ENCODE assay signal across 8 mouse cellular contexts in the genomic region with DNA sequence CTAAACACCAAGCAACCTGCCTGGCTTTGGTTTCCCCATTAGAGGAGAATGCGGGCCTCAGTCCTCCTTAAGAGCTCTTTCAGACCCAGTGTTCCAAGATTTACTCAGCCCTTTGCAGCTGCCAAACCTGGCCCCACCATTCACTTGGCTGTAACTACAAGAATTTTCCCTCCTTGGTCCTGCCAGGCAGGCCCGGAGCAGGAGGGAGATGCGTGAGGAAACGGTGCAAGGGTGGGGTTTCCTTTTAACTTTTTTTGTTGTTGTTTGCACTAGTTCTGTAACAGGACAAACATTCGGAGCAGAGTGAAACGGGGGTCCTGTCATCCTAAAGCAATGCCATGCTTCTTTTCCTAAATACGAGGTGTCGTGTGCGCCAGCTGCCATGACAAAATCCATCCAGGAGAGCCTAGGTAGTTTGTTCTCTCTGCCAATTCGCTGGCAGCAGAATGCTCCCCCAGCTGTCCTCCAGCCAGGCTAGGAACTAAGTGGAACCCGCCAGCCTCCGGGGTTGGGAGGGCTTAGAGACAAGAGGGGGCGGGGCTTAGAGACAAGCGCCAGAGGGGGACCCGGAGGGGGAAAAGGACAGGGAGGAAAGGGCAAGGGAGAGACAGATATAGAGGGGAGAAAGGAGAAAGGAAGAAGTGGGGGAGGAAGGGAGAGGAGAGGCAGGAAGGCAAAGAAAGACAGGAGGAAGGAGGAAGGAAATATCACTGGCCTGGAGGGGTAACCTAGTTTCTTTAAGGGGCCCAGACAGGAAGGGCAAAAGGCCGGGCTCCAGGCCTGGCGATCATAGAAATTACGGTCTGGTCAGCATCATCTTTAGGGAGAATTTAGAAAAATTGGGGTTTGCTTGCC. TPM values are rescaled to one million over a fixed set of nuclear protein-coding genes. Genes with fewer than 3 reads are reported as not detected.
DNase-seq lines count a peak whose midpoint lies in the region; ATAC-seq and TF ChIP-seq lines count a peak whose summit lies in the region.

No protein-coding gene starts in this region.

- H3K36me3 ChIP-seq in heart, postnatal 0 days (replicated peaks; ENCODE audit: control insufficient read depth, insufficient read depth, low read length): no peaks in the 10 kb centered on the region

- TF ChIP-seq CTCF in heart, postnatal 0 days (IDR thresholded peaks at IDR 0.05; ENCODE audit: low read depth): no peak; the same call in 1 of the 2 replicates

- peaks cover 17% of the 10 kb centered on the region for H3K4me1 ChIP-seq in heart, postnatal 0 days (ENCODE audit: control insufficient read depth, insufficient read depth)

- peak overlapping the region; percentile 20; the same call in 1 of the 2 replicates for H3K9ac ChIP-seq in heart, postnatal 0 days (replicated peaks; ENCODE audit: low read depth, low read length)

- no peaks in the 10 kb centered on the region for H3K27me3 ChIP-seq in heart, postnatal 0 days (ENCODE audit: control insufficient read depth, insufficient read depth, low read length)

- no peaks in the 10 kb centered on the region for H3K9me3 ChIP-seq in heart, postnatal 0 days (replicated peaks; ENCODE audit: control insufficient read depth, low read length)

- ATAC-seq in erythroid progenitor cell, adult 5-6 weeks (replicated peaks; ENCODE audit: low FRiP score, poor library complexity, severe bottlenecking): peak; percentile 65
- peak; percentile 87 for ATAC-seq in heart, postnatal 0 days (ENCODE audit: insufficient read depth, low read depth)

- peak overlapping the region; percentile 51 for H3K4me2 ChIP-seq in heart, postnatal 0 days (ENCODE audit: low read depth, low read length)

- peak overlapping the region; percentile 85 for H3K27ac ChIP-seq in heart, postnatal 0 days (ENCODE audit: low read depth)

- WGBS in heart, postnatal 0 days: 15% methylated on average over 18 of the region's 18 CpGs

- peak; percentile 67 to 79 for DNase-seq in urinary bladder, postnatal 4 days (ENCODE audit: low spot score in 2 of 2)
- no peak for DNase-seq in urinary bladder, postnatal 10 days (ENCODE audit: low spot score)
- DNase-seq in heart, postnatal 0 days (ENCODE audit: low spot score): peak; percentile 90
- peak; percentile 81 for DNase-seq in kidney, postnatal 14 days
- peak; percentile 79 to 85 for DNase-seq in lung, postnatal 4 days
- peak; percentile 69 for DNase-seq in skeletal muscle tissue, adult 2 months (ENCODE audit: low read depth, low spot score)
- DNase-seq in cerebellum, adult 8-10 months: no peak

- peak; percentile 41 for TF ChIP-seq EP300 in heart, postnatal 0 days (IDR thresholded peaks at IDR 0.05; ENCODE audit: low read depth)

- H3K4me3 ChIP-seq in heart, postnatal 0 days (ENCODE audit: low read depth, low read length): peak overlapping the region; percentile 21

RNA-seq across cellular contexts. Expression of a gene that starts 48.9 kb away (rescaled TPM):
- 82.2 and 93.7 TPM in 2 replicates for total RNA-seq in erythroid progenitor cell, adult 5-6 weeks (2015; ENCODE audit: low replicate concordance)
- total RNA-seq in erythroid progenitor cell, adult 5-6 weeks (2017; ENCODE audit: low replicate concordance): 50.8 and 56.6 TPM in 2 replicates
- 88.7 and 129 TPM in 2 replicates for total RNA-seq in heart, postnatal 0 days (2014; rRNA removed; ENCODE audit: low replicate concordance)
- polyA plus RNA-seq in heart, postnatal 0 days (2015; fragmentation: Nextera tagmentation; extraction: Ambion mirVana): 89.4 and 101 TPM in 2 replicates

Comparison
In these comparisons a context has a peak if more than half of its experiments do, and no peak if none do; other contexts are left out.
1. DNase-seq: peak in urinary bladder, postnatal 4 days (2 of 2), heart, postnatal 0 days (single experiment), kidney, postnatal 14 days (single experiment), lung, postnatal 4 days (2 of 2) and skeletal muscle tissue, adult 2 months (single experiment); none in urinary bladder, postnatal 10 days (single experiment) and cerebellum, adult 8-10 months (single experiment).